Comparison of ENCODE assay signal across 8 mouse cellular contexts in genomic region chr11:118289037-118289511, GRCm38 (mm10). TPM values are rescaled to one million over a fixed set of nuclear protein-coding genes. Genes with fewer than 3 reads are reported as not detected.
DNase-seq lines count a peak whose midpoint lies in the region; ATAC-seq and TF ChIP-seq lines count a peak whose summit lies in the region.

No protein-coding gene starts in this region.

- H3K27ac ChIP-seq in hindbrain, embryonic 11.5 days (ENCODE audit: low read depth, low read length), result no peak overlapping the region
- peak overlapping the region; percentile 93; the same call in 1 of the 2 replicates for H3K27ac ChIP-seq in lung, postnatal 0 days (ENCODE audit: low read length)
- peak overlapping the region; percentile 81; the same call in 1 of the 2 replicates for H3K27ac ChIP-seq in stomach, embryonic 16.5 days (ENCODE audit: low read length)

- no peaks in the 10 kb centered on the region for H3K9me3 ChIP-seq in hindbrain, embryonic 11.5 days (ENCODE audit: control insufficient read depth, low read length)
- H3K9me3 ChIP-seq in lung, postnatal 0 days (ENCODE audit: low read length), result no peaks in the 10 kb centered on the region
- no peaks in the 10 kb centered on the region for H3K9me3 ChIP-seq in stomach, embryonic 16.5 days (replicated peaks; ENCODE audit: control insufficient read depth, low read length)

- H3K36me3 ChIP-seq in hindbrain, embryonic 11.5 days (ENCODE audit: control insufficient read depth, insufficient read depth, low read length), result 0 out of 2 replicates have a peak, but pooled peaks cover 5% of the 10 kb centered on the region
- H3K36me3 ChIP-seq in lung, postnatal 0 days (ENCODE audit: insufficient read depth, low read length), result peaks cover 11% of the 10 kb centered on the region; the same call in 1 of the 2 replicates
- H3K36me3 ChIP-seq in stomach, embryonic 16.5 days (ENCODE audit: control insufficient read depth, insufficient read depth, low read length), result peaks cover 13% of the 10 kb centered on the region

- peak; percentile 42 for DNase-seq in cerebellum, adult 11-12 months
- DNase-seq in 416B (ENCODE audit: low read depth), result peak; percentile 67
- DNase-seq in cerebellum, adult 9-11 months, result peak; percentile 51
- DNase-seq in hindbrain, embryonic 11.5 days (ENCODE audit: low spot score), result peak; percentile 29
- DNase-seq in lung, postnatal 0 days (ENCODE audit: low spot score), result peak; percentile 50
- DNase-seq in layer of hippocampus, adult 18-20 months (ENCODE audit: low spot score in 2 of 2), result no peak

- no peaks in the 10 kb centered on the region for H3K27me3 ChIP-seq in hindbrain, embryonic 11.5 days (ENCODE audit: control insufficient read depth, insufficient read depth, low read length)
- H3K27me3 ChIP-seq in lung, postnatal 0 days (replicated peaks; ENCODE audit: insufficient read depth, low read length), result no peaks in the 10 kb centered on the region
- H3K27me3 ChIP-seq in stomach, embryonic 16.5 days (ENCODE audit: control insufficient read depth, insufficient read depth, low read length), result no peaks in the 10 kb centered on the region

- 2% methylated on average over 16 of the region's 16 CpGs for WGBS in hindbrain, embryonic 11.5 days
- WGBS in lung, postnatal 0 days, result under 1% methylated on average over 16 of the region's 16 CpGs
- under 1% methylated on average over 16 of the region's 16 CpGs for WGBS in stomach, embryonic 16.5 days

- H3K4me3 ChIP-seq in hindbrain, embryonic 11.5 days (ENCODE audit: low read depth, low read length), result peak overlapping the region; percentile 78
- H3K4me3 ChIP-seq in lung, postnatal 0 days (ENCODE audit: low read depth, low read length), result peak overlapping the region; percentile 81
- H3K4me3 ChIP-seq in stomach, embryonic 16.5 days (replicated peaks; ENCODE audit: low read length), result peak overlapping the region; percentile 77

- peak overlapping the region; percentile 77 for H3K4me2 ChIP-seq in hindbrain, embryonic 11.5 days (replicated peaks; ENCODE audit: low read depth, low read length)
- peak overlapping the region; percentile 79 for H3K4me2 ChIP-seq in lung, postnatal 0 days (replicated peaks; ENCODE audit: low read depth, low read length)
- peak overlapping the region; percentile 91 for H3K4me2 ChIP-seq in stomach, embryonic 16.5 days (ENCODE audit: low read depth, low read length)

- TF ChIP-seq CTCF in lung, postnatal 0 days (IDR thresholded peaks at IDR 0.05), result no peak

- ATAC-seq in cerebellum, adult (ENCODE audit: insufficient number of reproducible peaks, low FRiP score, low TSS enrichment), result no peak
- ATAC-seq in hindbrain, embryonic 11.5 days (ENCODE audit: low FRiP score), result no peak
- no peak for ATAC-seq in lung, postnatal 0 days
- ATAC-seq in stomach, embryonic 16.5 days (ENCODE audit: insufficient read depth, low FRiP score), result no peak

- peak overlapping the region; percentile 87 for H3K9ac ChIP-seq in hindbrain, embryonic 11.5 days (ENCODE audit: low read depth, low read length)
- H3K9ac ChIP-seq in lung, postnatal 0 days (replicated peaks; ENCODE audit: low read depth), result peak overlapping the region; percentile 85
- H3K9ac ChIP-seq in stomach, embryonic 16.5 days (ENCODE audit: low read length), result peak overlapping the region; percentile 86

- no peaks in the 10 kb centered on the region; the same call in 1 of the 2 replicates for H3K4me1 ChIP-seq in hindbrain, embryonic 11.5 days (replicated peaks; ENCODE audit: control insufficient read depth, insufficient read depth, low read length)
- H3K4me1 ChIP-seq in lung, postnatal 0 days (ENCODE audit: insufficient read depth, low read depth, low read length), result peaks cover 14% of the 10 kb centered on the region; the same call in 1 of the 2 replicates
- peaks cover 15% of the 10 kb centered on the region for H3K4me1 ChIP-seq in stomach, embryonic 16.5 days (ENCODE audit: control insufficient read depth, insufficient read depth, low read length)

- TF ChIP-seq EP300 in lung, postnatal 0 days (IDR thresholded peaks at IDR 0.05), result no peak

RNA-seq across cellular contexts. Expression of gene Usp36, which starts 1.0 kb away (rescaled TPM):
- 9.8 and 9.9 TPM in 2 replicates for polyA plus RNA-seq in hindbrain, embryonic 11.5 days (2014; fragmentation: Nextera tagmentation; extraction: Ambion mirVana)
- polyA plus RNA-seq in lung, postnatal 0 days (2015; fragmentation: Nextera tagmentation; extraction: Ambion mirVana), result 10.5 and 11.8 TPM in 2 replicates
- polyA plus RNA-seq in stomach, embryonic 16.5 days (2015; fragmentation: Nextera tagmentation; extraction: Ambion mirVana), result 18.0 and 18.2 TPM in 2 replicates
- 10 to 100 TPM; 25.7 to 28.3 TPM for total RNA-seq in layer of hippocampus, adult 18-20 months (2021)

RNA-seq across cellular contexts. Expression of gene Cyth1, which starts 40.7 kb away (rescaled TPM):
- 16.5 and 16.7 TPM in 2 replicates for polyA plus RNA-seq in hindbrain, embryonic 11.5 days (2014; fragmentation: Nextera tagmentation; extraction: Ambion mirVana)
- polyA plus RNA-seq in lung, postnatal 0 days (2015; fragmentation: Nextera tagmentation; extraction: Ambion mirVana), result 19.4 and 19.5 TPM in 2 replicates
- 10.6 and 12.2 TPM in 2 replicates for polyA plus RNA-seq in stomach, embryonic 16.5 days (2015; fragmentation: Nextera tagmentation; extraction: Ambion mirVana)
- total RNA-seq in layer of hippocampus, adult 18-20 months (2021), result 10 to 100 TPM; 88.0 to 91.7 TPM

RNA-seq across cellular contexts. Expression of gene Cep295nl, which starts 53.2 kb away (rescaled TPM):
- 0.37 and 0.42 TPM in 2 replicates for polyA plus RNA-seq in hindbrain, embryonic 11.5 days (2014; fragmentation: Nextera tagmentation; extraction: Ambion mirVana)
- 0.44 and 0.88 TPM in 2 replicates for polyA plus RNA-seq in lung, postnatal 0 days (2015; fragmentation: Nextera tagmentation; extraction: Ambion mirVana)
- polyA plus RNA-seq in stomach, embryonic 16.5 days (2015; fragmentation: Nextera tagmentation; extraction: Ambion mirVana), result 0.36 and 0.55 TPM in 2 replicates
- 1 to 10 TPM in 1 of 2 experiments, under 1 TPM in 1; 0.61 to 1.2 TPM for total RNA-seq in layer of hippocampus, adult 18-20 months (2021)

Comparison
In these comparisons a context has a peak if more than half of its experiments do, and no peak if none do; other contexts are left out.
1. DNase-seq: peak in cerebellum, adult 11-12 months (single experiment), 416B (single experiment), cerebellum, adult 9-11 months (single experiment), hindbrain, embryonic 11.5 days (single experiment) and lung, postnatal 0 days (single experiment); none in layer of hippocampus, adult 18-20 months (0 of 2).
2. Peak in every context shown above with its lines, with median percentiles within 50 percentile points of each other: H3K4me2 ChIP-seq, H3K4me3 ChIP-seq and H3K9ac ChIP-seq.